Mouse (Mus musculus): ENCODE results near the gene Cycs. TPM values are rescaled to one million over a fixed set of nuclear protein-coding genes. Genes with fewer than 3 reads are reported as not detected.

Cycs gene
- 181 and 190 TPM in 2 replicates for polyA plus RNA-seq (2014; fragmentation: Nextera tagmentation; extraction: Ambion mirVana)

DNA sequence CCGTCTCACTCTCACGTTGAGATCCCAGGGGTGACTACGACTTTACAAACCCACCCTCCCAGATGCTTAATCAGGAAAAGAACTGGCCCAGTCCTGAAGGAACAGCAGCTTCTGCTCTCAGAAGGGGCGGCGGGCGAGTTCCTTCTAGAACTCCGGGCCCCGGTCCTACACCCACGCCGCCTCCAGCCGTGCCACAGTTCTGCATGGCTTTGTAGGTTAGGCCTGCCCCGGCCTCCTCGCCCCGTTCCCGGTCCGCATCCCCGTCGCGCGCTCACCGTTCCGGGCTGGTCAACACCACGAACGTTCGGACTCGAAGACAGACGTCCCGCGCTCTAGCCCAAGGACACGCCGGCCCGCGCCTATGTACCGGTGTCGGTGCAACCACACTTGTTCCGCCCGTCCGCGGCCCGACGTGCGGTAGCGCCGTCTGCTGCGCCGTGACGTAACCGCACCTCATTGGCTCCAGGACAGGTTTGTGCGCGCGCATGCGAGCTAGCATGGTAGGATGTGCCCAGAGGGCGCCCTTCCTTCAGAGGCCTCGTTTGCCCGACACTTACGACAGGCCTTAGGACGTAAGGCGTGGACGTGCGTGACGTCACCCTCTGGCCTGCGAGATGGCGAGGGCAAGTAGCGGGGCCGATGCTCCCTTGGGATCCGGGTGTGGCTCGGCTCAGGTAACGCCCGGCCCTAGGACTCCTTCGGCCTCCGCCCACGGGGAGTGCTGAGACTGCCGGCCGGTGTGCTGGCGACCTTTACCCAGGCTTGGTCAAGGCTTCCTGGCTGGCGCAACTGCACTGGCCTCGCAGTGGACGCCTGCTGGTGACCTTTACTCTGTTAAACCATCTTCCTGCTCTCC is at the start of gene Cycs:
Cycs (minus strand) TSS at position 398 of the 856 bp plus-strand sequence.
- H3K4me3 ChIP-seq (ENCODE audit: control insufficient read depth in 1 of 2, insufficient read depth in 1 of 2, low read depth in 1 of 2, low read length in 2 of 2): peak within 1 kb of the TSS; percentile 84 to 95
- no peaks in the 10 kb centered on the region for H3K27me3 ChIP-seq (ENCODE audit: control insufficient read depth, insufficient read depth, low read length)
- ATAC-seq (ENCODE audit: insufficient number of reproducible peaks, insufficient read depth, low FRiP score, low read depth): peak; percentile 99
- peak within 1 kb of the TSS; percentile 96 for H3K9ac ChIP-seq (ENCODE audit: low read length)
- peak within 1 kb of the TSS; percentile 82 for H3K4me2 ChIP-seq (ENCODE audit: low read length)
- peak within 1 kb of the TSS; percentile 79 to 95 for H3K27ac ChIP-seq (replicated peaks in 1 of 2; ENCODE audit: control insufficient read depth in 1 of 2, insufficient read depth in 1 of 2, low read depth in 2 of 2, low read length in 2 of 2)
- H3K36me3 ChIP-seq (ENCODE audit: control insufficient read depth, insufficient read depth, low read length): peaks cover 20% of the 10 kb centered on the region
- H3K4me1 ChIP-seq (ENCODE audit: control insufficient read depth in 2 of 2, insufficient read depth in 2 of 2, low read length in 2 of 2): peaks cover 2 to 5% of the 10 kb centered on the region in 2 experiments; a peak in 2 of 4 replicates
- no peaks in the 10 kb centered on the region for H3K9me3 ChIP-seq (ENCODE audit: control insufficient read depth, low read length)
- under 1% methylated on average over 78 of the region's 78 CpGs for WGBS

DNA sequence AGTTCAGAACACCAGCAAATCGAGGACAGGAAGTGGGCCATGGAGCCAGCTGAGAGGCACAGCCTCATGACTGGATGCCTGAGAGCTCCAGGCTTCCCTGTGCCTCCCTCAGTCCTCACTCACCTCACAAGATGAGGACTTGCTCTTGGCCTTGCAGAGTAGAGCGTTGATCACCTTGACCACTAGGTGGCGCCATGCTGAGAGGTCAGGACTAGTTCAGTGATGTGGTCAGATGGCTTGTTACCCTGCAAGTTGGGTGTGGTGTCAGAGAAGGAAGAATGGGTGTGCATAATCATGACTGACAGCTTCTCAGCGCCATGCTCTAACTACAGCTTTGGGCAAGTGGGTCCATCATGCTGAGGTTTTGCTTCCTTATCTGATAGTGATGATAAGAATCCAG is 35.3 kb upstream of the Cycs start:
- no peak overlapping the region for H3K4me3 ChIP-seq (ENCODE audit: control insufficient read depth in 1 of 2, insufficient read depth in 1 of 2, low read depth in 1 of 2, low read length in 2 of 2)
- no peak for ATAC-seq (ENCODE audit: insufficient number of reproducible peaks, insufficient read depth, low FRiP score, low read depth)
- no peaks in the 10 kb centered on the region for H3K36me3 ChIP-seq (ENCODE audit: control insufficient read depth, insufficient read depth, low read length)
- H3K27ac ChIP-seq (replicated peaks in 1 of 2; ENCODE audit: control insufficient read depth in 1 of 2, insufficient read depth in 1 of 2, low read depth in 2 of 2, low read length in 2 of 2): no peak overlapping the region
- no peak overlapping the region for H3K9ac ChIP-seq (ENCODE audit: low read length)
- H3K27me3 ChIP-seq (ENCODE audit: control insufficient read depth, insufficient read depth, low read length): no peaks in the 10 kb centered on the region
- H3K9me3 ChIP-seq (ENCODE audit: control insufficient read depth, low read length): no peaks in the 10 kb centered on the region
- no peak overlapping the region for H3K4me2 ChIP-seq (ENCODE audit: low read length)
- WGBS: 28% methylated on average over 4 of the region's 4 CpGs
- peaks cover 9 to 17% of the 10 kb centered on the region in 2 experiments for H3K4me1 ChIP-seq (ENCODE audit: control insufficient read depth in 2 of 2, insufficient read depth in 2 of 2, low read length in 2 of 2)

GRCm38 (mm10) chr6:50598560-50598959 is 32.2 kb upstream of the Cycs start:
- Histone ChIP-seq H3K4me3 (ENCODE audit: control insufficient read depth in 1 of 2, insufficient read depth in 1 of 2, low read depth in 1 of 2, low read length in 2 of 2) (no peak overlapping the region), H3K9me3 (ENCODE audit: control insufficient read depth, low read length) (no peaks in the 10 kb centered on the region), H3K4me1 (ENCODE audit: control insufficient read depth in 2 of 2, insufficient read depth in 2 of 2, low read length in 2 of 2) (peaks cover 9 to 17% of the 10 kb centered on the region in 2 experiments), H3K9ac (ENCODE audit: low read length) (no peak overlapping the region; the same call in 1 of the 2 replicates), H3K27ac (replicated peaks in 1 of 2; ENCODE audit: control insufficient read depth in 1 of 2, insufficient read depth in 1 of 2, low read depth in 2 of 2, low read length in 2 of 2) (no peak overlapping the region; a peak in 1 of 4 replicates), H3K36me3 (ENCODE audit: control insufficient read depth, insufficient read depth, low read length) (no peaks in the 10 kb centered on the region), H3K27me3 (ENCODE audit: control insufficient read depth, insufficient read depth, low read length) (no peaks in the 10 kb centered on the region), H3K4me2 (ENCODE audit: low read length) (no peak overlapping the region)
- 26% methylated on average over 5 of the region's 5 CpGs for WGBS
- ATAC-seq (ENCODE audit: insufficient number of reproducible peaks, insufficient read depth, low FRiP score, low read depth): no peak

- under 1% methylated on average over 61 of the region's 62 CpGs for WGBS
Observed at GRCm38 (mm10) chr6:50596301-50597211, 30.2 kb upstream of the Cycs start, which contains the start of gene 4921507P07Rik. TSS of gene 4921507P07Rik (minus strand) at chr6:50596632.

DNA sequence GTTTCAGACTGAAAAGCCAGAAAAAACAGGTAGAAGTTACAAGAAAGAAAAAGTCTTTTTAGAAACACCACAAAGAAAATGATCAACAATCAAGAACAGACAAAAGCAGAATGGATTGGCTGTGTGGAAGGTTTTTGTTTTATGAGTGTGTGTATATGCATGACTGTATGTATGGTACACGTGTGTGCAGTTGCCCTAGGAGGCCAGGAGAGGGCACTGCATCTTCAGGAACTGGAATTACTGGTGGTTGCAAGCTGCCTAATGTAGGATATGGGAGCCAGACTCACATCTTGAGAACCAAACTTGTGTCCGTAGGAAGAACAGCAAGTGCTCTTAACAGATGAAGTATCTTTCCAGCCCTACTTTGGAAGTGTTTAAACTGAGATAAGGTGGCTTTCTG is 28.0 kb upstream of the Cycs start:
- Histone ChIP-seq H3K36me3 (ENCODE audit: control insufficient read depth, insufficient read depth, low read length) (no peaks in the 10 kb centered on the region), H3K9me3 (ENCODE audit: control insufficient read depth, low read length) (no peaks in the 10 kb centered on the region), H3K27ac (replicated peaks in 1 of 2; ENCODE audit: control insufficient read depth in 1 of 2, insufficient read depth in 1 of 2, low read depth in 2 of 2, low read length in 2 of 2) (no peak overlapping the region), H3K4me1 (ENCODE audit: control insufficient read depth in 2 of 2, insufficient read depth in 2 of 2, low read length in 2 of 2) (peaks cover 9 to 17% of the 10 kb centered on the region in 2 experiments), H3K27me3 (ENCODE audit: control insufficient read depth, insufficient read depth, low read length) (no peaks in the 10 kb centered on the region), H3K9ac (ENCODE audit: low read length) (no peak overlapping the region), H3K4me3 (ENCODE audit: control insufficient read depth in 1 of 2, insufficient read depth in 1 of 2, low read depth in 1 of 2, low read length in 2 of 2) (no peak overlapping the region), H3K4me2 (ENCODE audit: low read length) (no peak overlapping the region)
- no peak for ATAC-seq (ENCODE audit: insufficient number of reproducible peaks, insufficient read depth, low FRiP score, low read depth)
- 80% methylated on average over 2 of the region's 2 CpGs for WGBS

More at GRCm38 (mm10) chr6:50596301-50597211, 30.2 kb upstream of the Cycs start, which contains the start of gene 4921507P07Rik:
- Histone ChIP-seq H3K4me2 (ENCODE audit: low read length) (peak within 1 kb of the TSS; percentile 100), H3K9ac (ENCODE audit: low read length) (peak within 1 kb of the TSS; percentile 76), H3K4me1 (ENCODE audit: control insufficient read depth in 2 of 2, insufficient read depth in 2 of 2, low read length in 2 of 2) (peaks cover 9 to 17% of the 10 kb centered on the region in 2 experiments), H3K36me3 (ENCODE audit: control insufficient read depth, insufficient read depth, low read length) (no peaks in the 10 kb centered on the region), H3K9me3 (ENCODE audit: control insufficient read depth, low read length) (no peaks in the 10 kb centered on the region), H3K27ac (replicated peaks in 1 of 2; ENCODE audit: control insufficient read depth in 1 of 2, insufficient read depth in 1 of 2, low read depth in 2 of 2, low read length in 2 of 2) (0 out of 4 replicates have a peak within 1 kb of the TSS, but pooled peaks of 1 of the 2 experiments have one; percentile 6), H3K27me3 (ENCODE audit: control insufficient read depth, insufficient read depth, low read length) (no peaks in the 10 kb centered on the region), H3K4me3 (ENCODE audit: control insufficient read depth in 1 of 2, insufficient read depth in 1 of 2, low read depth in 1 of 2, low read length in 2 of 2) (peak within 1 kb of the TSS; percentile 65)
- peak; percentile 98 for ATAC-seq (ENCODE audit: insufficient number of reproducible peaks, insufficient read depth, low FRiP score, low read depth)

DNA sequence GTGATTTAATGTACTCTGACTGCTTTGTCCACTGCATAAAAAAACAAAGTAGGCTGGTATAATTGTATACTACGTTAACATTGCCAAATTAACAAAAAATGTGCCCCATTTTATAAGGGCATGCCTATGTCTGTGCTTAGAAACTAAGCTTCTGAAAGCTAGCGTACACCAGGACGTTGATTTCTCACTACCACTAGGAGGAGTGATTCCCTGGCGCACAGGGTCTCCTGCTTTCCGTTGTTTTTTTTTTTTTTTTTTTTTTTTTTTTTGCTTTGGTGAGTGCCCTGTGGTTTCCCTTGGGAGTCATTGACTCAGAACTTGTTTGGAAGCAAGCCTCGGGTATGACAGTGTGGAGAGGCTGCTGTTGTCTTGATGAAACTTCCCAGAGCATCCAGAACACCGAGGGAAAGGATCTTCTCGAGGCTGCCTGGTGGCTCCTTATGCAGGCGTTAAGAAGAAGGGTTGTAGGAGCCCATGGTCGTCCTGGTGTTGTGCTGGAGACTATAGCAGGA is 27.1 kb upstream of the Cycs start:
- Histone ChIP-seq H3K9me3 (ENCODE audit: control insufficient read depth, low read length) (no peaks in the 10 kb centered on the region), H3K27me3 (ENCODE audit: control insufficient read depth, insufficient read depth, low read length) (no peaks in the 10 kb centered on the region), H3K27ac (replicated peaks in 1 of 2; ENCODE audit: control insufficient read depth in 1 of 2, insufficient read depth in 1 of 2, low read depth in 2 of 2, low read length in 2 of 2) (no peak overlapping the region), H3K4me1 (ENCODE audit: control insufficient read depth in 2 of 2, insufficient read depth in 2 of 2, low read length in 2 of 2) (peaks cover 3 to 10% of the 10 kb centered on the region in 2 experiments; a peak in 3 of 4 replicates), H3K4me2 (ENCODE audit: low read length) (no peak overlapping the region), H3K9ac (ENCODE audit: low read length) (no peak overlapping the region), H3K36me3 (ENCODE audit: control insufficient read depth, insufficient read depth, low read length) (no peaks in the 10 kb centered on the region), H3K4me3 (ENCODE audit: control insufficient read depth in 1 of 2, insufficient read depth in 1 of 2, low read depth in 1 of 2, low read length in 2 of 2) (no peak overlapping the region)
- no peak for ATAC-seq (ENCODE audit: insufficient number of reproducible peaks, insufficient read depth, low FRiP score, low read depth)
- WGBS: 52% methylated on average over 10 of the region's 10 CpGs

GRCm38 (mm10) chr6:50590234-50590633 is 23.9 kb upstream of the Cycs start:
- no peaks in the 10 kb centered on the region for H3K4me1 ChIP-seq (ENCODE audit: control insufficient read depth in 2 of 2, insufficient read depth in 2 of 2, low read length in 2 of 2)
- H3K27me3 ChIP-seq (ENCODE audit: control insufficient read depth, insufficient read depth, low read length): no peaks in the 10 kb centered on the region
- no peak overlapping the region for H3K9ac ChIP-seq (ENCODE audit: low read length)
- no peaks in the 10 kb centered on the region for H3K9me3 ChIP-seq (ENCODE audit: control insufficient read depth, low read length)
- H3K4me3 ChIP-seq (ENCODE audit: control insufficient read depth in 1 of 2, insufficient read depth in 1 of 2, low read depth in 1 of 2, low read length in 2 of 2): no peak overlapping the region
- WGBS: 84% methylated on average over 3 of the region's 3 CpGs
- H3K36me3 ChIP-seq (ENCODE audit: control insufficient read depth, insufficient read depth, low read length): no peaks in the 10 kb centered on the region
- no peak overlapping the region for H3K4me2 ChIP-seq (ENCODE audit: low read length)
- no peak overlapping the region for H3K27ac ChIP-seq (replicated peaks in 1 of 2; ENCODE audit: control insufficient read depth in 1 of 2, insufficient read depth in 1 of 2, low read depth in 2 of 2, low read length in 2 of 2)
- no peak for ATAC-seq (ENCODE audit: insufficient number of reproducible peaks, insufficient read depth, low FRiP score, low read depth)
